Mouse (Mus musculus) small intestine, adult 2 months (tissue): Measurements from ENCODE around the gene Aatk. TPM values are rescaled to one million over a fixed set of nuclear protein-coding genes. Genes with fewer than 3 reads are reported as not detected.

Experiments used
- H3K27ac ChIP-seq: fragments of 200-500 bp; 2 replicates; pipeline ENCODE4 v1.5.1; 2012; ENCODE audit warnings: low read depth, low read length, control low read depth, inconsistent platforms; ENCODE audit not compliant: insufficient read depth
- H3K27me3 ChIP-seq: fragments of 200-500 bp; 2 replicates; pipeline ENCODE4 v1.6.1; 2012; ENCODE audit warnings: mild to moderate bottlenecking, moderate library complexity, low read length, inconsistent platforms; ENCODE audit not compliant: control insufficient read depth, insufficient read depth
- H3K36me3 ChIP-seq: fragments of 200-500 bp; 2 replicates; pipeline ENCODE4 v1.6.1; 2012; ENCODE audit warnings: mild to moderate bottlenecking, low read length, control low read depth, inconsistent platforms; ENCODE audit not compliant: control insufficient read depth, insufficient read depth
- H3K4me1 ChIP-seq: fragments of 200-500 bp; 2 replicates; pipeline ENCODE4 v1.6.1; 2012; ENCODE audit warnings: low read length, inconsistent platforms, mixed read lengths; ENCODE audit not compliant: control insufficient read depth, insufficient read depth, insufficient read length
- H3K4me3 ChIP-seq: fragments of 200-500 bp; 2 replicates; pipeline ENCODE4 v1.5.1; 2012; ENCODE audit warnings: low read depth, mild to moderate bottlenecking, control low read depth, inconsistent platforms, low read length, moderate library complexity
- CTCF ChIP-seq: fragments of 200-500 bp; IDR thresholded peaks from 2 replicates; pipeline ENCODE4 v1.5.1; 2012; ENCODE audit warnings: low read depth, mild to moderate bottlenecking, control low read depth, inconsistent platforms, low read length, moderate library complexity, mixed read lengths; ENCODE audit not compliant: insufficient replicate concordance, insufficient read length; ENCODE audit errors: extremely low read depth
- POLR2A ChIP-seq: fragments of 200-500 bp; IDR thresholded peaks from 2 replicates; pipeline ENCODE4 v1.6.1; 2012; ENCODE audit warnings: low read depth, mild to moderate bottlenecking, control low read depth, inconsistent platforms, low read length, moderate library complexity
- WGBS: fragments of 180-500 bp; shearing (Covaris S2); methylation state at CpG from one replicate; pipeline ENCODE4 v1.1.7; 2018; 5-methylcytosine and 5-hydroxymethylcytosine counted together
- polyA plus RNA-seq: library from polyadenylated mRNA; depleted of rRNA; stranded (reverse); fragments of >200 nt; gene quantifications from 2 replicates; pipeline ENCODE4 v1.2.3, GENCODE M21; 2012

The Aatk gene
- polyA plus RNA-seq, 1 experiment, result 6.0 TPM

- Histone ChIP-seq H3K27me3 (no peaks in the 10 kb centered on the region), H3K27ac (no peak overlapping the region), H3K4me3 (no peak overlapping the region), H3K4me1 (no peaks in the 10 kb centered on the region), H3K36me3 (no peaks in the 10 kb centered on the region; the same call in 1 of the 2 replicates)
- no peak for TF ChIP-seq POLR2A
- TF ChIP-seq CTCF, result no peak
- WGBS, result 66% methylated on average over 3 of the region's 3 CpGs
Observed at GRCm38 (mm10) chr11:120076191-120076590, 29.2 kb upstream of the Aatk start.

GRCm38 (mm10) chr11:120072986-120073647 lies 26.1 kb upstream of the Aatk start:
- WGBS, result 91% methylated on average over 9 of the region's 9 CpGs
- Histone ChIP-seq H3K27ac (no peak overlapping the region), H3K27me3 (no peaks in the 10 kb centered on the region), H3K36me3 (no peaks in the 10 kb centered on the region; the same call in 1 of the 2 replicates), H3K4me3 (no peak overlapping the region), H3K4me1 (no peaks in the 10 kb centered on the region)
- TF ChIP-seq CTCF (no peak), POLR2A (no peak)

- Histone ChIP-seq H3K4me3 (no peak overlapping the region), H3K27me3 (no peaks in the 10 kb centered on the region), H3K36me3 (no peaks in the 10 kb centered on the region; the same call in 1 of the 2 replicates), H3K4me1 (no peaks in the 10 kb centered on the region), H3K27ac (no peak overlapping the region)
- TF ChIP-seq POLR2A (no peak), CTCF (no peak)
- WGBS, result 95% methylated on average over 7 of the region's 7 CpGs
Observed at GRCm38 (mm10) chr11:120071731-120072320, 24.9 kb upstream of the Aatk start.

GRCm38 (mm10) chr11:120071065-120071464 lies 24.1 kb upstream of the Aatk start:
- no peak overlapping the region for H3K4me3 ChIP-seq
- no peaks in the 10 kb centered on the region for H3K36me3 ChIP-seq
- TF ChIP-seq CTCF (no peak), POLR2A (no peak)
- no peak overlapping the region for H3K27ac ChIP-seq
- H3K27me3 ChIP-seq, result no peaks in the 10 kb centered on the region
- H3K4me1 ChIP-seq, result no peaks in the 10 kb centered on the region
- WGBS, result 76% methylated on average over 12 of the region's 12 CpGs

GRCm38 (mm10) chr11:120070286-120070930 lies 23.4 kb upstream of the Aatk start:
- TF ChIP-seq POLR2A, result no peak
- no peaks in the 10 kb centered on the region for H3K36me3 ChIP-seq
- H3K4me3 ChIP-seq, result no peak overlapping the region
- H3K4me1 ChIP-seq, result no peaks in the 10 kb centered on the region
- WGBS, result 94% methylated on average over 27 of the region's 27 CpGs
- H3K27ac ChIP-seq, result no peak overlapping the region
- no peaks in the 10 kb centered on the region for H3K27me3 ChIP-seq

- no peak overlapping the region for H3K27ac ChIP-seq
- TF ChIP-seq POLR2A (no peak), CTCF (no peak)
- 78% methylated on average over 11 of the region's 11 CpGs for WGBS
- no peak overlapping the region for H3K4me3 ChIP-seq
- no peaks in the 10 kb centered on the region for H3K27me3 ChIP-seq
- no peaks in the 10 kb centered on the region for H3K4me1 ChIP-seq
- no peaks in the 10 kb centered on the region for H3K36me3 ChIP-seq
Observed at GRCm38 (mm10) chr11:120069261-120069660, 22.3 kb upstream of the Aatk start.

- 67% methylated on average over 17 of the region's 17 CpGs for WGBS
- no peaks in the 10 kb centered on the region for H3K4me1 ChIP-seq
- no peak overlapping the region for H3K27ac ChIP-seq
- no peaks in the 10 kb centered on the region for H3K36me3 ChIP-seq
- no peak overlapping the region for H3K4me3 ChIP-seq
- H3K27me3 ChIP-seq, result no peaks in the 10 kb centered on the region
- TF ChIP-seq CTCF (no peak), POLR2A (no peak)
Observed at GRCm38 (mm10) chr11:120067834-120068233, 20.9 kb upstream of the Aatk start.
